Mouse (Mus musculus): ENCODE results near the gene Slc12a8. TPM values are rescaled to one million over a fixed set of nuclear protein-coding genes. Genes with fewer than 3 reads are reported as not detected.

The Slc12a8 gene
- total RNA-seq, 2 experiments from 2014 or later: 0.45 to 0.56 TPM

DNA sequence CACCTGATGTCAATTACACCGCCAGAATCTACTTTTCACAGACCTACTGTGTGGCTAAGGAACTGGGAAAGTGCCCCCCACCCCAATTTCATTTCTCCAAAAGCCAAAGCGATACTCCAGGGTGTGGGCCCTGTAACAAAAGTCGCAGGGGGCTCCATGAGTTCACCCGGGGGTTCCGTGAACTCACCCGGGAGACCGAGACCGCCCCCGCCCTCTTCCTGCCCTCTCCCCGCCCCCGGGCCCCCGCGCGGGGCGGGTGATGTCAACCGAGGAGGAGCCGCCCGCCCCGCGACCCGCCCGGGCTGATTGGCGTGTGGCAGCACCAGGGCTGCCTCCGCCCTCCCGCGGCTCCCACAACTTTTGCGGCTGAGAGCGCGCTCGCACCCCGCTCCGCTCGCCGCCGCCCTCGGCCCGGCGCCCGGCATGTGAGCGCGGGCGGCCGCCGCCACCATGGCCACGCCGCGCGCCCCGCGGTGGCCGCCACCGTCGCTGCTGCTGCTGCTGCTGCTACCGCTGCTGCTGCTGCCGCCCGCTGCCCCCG lies 167.1 kb downstream of the Slc12a8 start, which contains the start of gene Heg1:
Gene Heg1, plus strand, starts transcription at position 209 of the 541 bp plus-strand sequence.
- DNase-seq: peak; percentile 91 to 93
- intact Hi-C loops (cut with DNase I): no loop called here

DNA sequence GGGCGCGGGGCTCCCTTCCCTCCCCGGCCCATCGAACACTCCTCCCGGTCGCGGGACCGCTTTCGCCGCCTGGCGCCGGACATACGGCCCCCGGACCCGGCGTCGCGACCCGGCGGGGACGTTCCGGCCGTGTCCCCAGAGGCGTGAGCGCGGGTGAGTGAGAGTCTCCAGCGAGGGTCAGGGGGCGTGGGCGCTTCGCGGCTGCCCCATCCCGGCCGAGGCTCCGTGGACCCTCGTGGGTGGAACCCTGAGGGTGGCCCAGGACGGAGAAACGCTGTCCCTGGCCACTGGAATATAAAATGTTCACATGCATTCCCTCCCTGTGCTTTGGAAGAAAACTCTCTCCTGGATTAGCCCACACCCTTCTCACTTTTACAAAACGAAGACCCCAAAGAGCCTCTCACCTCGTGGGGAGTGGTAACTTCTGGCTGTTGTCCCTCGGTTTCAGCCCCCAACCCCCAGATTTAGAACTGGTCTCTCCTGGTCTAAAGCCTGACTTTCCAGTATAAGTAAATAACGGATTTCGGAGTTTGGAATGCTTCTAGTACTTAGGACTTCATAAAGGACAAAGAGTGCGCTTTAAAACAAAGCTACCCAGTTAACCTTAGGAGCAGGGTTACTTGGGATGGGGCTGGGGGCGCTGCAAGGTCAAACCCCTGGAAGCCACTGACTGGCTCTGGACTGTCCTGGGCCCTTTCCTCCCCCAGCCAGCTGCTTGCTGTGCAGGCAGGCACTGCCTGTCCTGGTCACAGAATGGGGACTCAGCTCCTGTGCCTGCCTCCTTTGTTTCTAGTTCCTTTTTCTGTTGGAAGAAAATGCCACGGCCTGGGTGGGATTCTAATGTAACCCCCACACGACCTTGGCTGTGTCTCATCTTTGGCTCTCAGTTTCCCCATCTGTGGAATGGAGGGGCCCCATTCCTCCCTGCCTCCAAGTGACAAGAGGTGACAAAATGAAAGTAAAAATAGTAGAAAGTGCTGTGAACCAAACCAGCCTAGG lies 167.9 kb downstream of the Slc12a8 start:
- intact Hi-C loops (cut with DNase I): loop anchor here (5.0 kb wide), 1 partner anchor 52 kb away; no protein-coding TSS in a partner anchor
- DNase-seq: peak; percentile 47 to 51

DNA sequence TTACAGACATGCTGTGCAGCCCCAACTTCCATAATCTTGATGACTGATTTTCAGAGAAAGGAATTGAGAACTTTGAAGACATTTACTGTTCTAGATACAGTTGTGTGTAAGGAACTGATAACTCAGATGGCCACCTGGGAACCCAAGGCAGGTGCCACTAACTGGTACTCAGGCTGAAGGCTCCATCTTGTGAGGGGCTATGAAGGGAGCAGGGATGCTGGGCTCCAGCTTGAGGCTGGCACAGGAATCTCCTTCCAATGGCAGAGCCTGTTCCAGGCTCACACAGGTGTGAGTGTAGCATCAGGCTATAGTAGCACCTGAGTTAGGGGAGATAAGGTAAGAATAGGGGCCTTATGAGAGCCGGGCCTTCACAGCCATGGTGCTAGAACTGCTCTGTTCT lies 168.9 kb downstream of the Slc12a8 start:
- intact Hi-C loops (cut with DNase I): loop anchor here (2.0 to 5.0 kb wide), 3 partner anchors 15 to 125 kb away; no protein-coding TSS in a partner anchor
- no peak for DNase-seq

DNA sequence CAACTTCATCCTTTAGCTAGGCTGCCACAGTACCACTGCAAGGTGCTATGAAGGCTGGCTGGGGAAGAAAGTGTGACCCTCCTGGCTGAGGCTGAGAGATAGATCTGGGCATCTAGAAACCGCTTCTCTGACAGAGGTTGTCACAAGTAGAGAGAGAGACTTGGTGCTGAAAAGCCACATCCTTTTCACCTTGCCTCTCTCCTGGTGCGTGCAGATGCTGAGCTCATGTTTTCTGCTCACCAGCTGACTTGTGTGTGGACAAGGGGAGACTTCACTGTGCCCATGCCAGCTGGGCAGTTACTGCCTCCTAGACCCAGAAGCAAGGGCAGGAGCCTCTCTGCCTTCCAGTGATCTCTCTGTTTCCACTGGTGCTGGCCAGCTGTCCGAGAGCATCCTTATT lies 170.6 kb downstream of the Slc12a8 start:
- intact Hi-C loops (cut with DNase I): loop anchor here (2.0 to 5.0 kb wide), 3 partner anchors 13 to 127 kb away; no protein-coding TSS in a partner anchor

DNA sequence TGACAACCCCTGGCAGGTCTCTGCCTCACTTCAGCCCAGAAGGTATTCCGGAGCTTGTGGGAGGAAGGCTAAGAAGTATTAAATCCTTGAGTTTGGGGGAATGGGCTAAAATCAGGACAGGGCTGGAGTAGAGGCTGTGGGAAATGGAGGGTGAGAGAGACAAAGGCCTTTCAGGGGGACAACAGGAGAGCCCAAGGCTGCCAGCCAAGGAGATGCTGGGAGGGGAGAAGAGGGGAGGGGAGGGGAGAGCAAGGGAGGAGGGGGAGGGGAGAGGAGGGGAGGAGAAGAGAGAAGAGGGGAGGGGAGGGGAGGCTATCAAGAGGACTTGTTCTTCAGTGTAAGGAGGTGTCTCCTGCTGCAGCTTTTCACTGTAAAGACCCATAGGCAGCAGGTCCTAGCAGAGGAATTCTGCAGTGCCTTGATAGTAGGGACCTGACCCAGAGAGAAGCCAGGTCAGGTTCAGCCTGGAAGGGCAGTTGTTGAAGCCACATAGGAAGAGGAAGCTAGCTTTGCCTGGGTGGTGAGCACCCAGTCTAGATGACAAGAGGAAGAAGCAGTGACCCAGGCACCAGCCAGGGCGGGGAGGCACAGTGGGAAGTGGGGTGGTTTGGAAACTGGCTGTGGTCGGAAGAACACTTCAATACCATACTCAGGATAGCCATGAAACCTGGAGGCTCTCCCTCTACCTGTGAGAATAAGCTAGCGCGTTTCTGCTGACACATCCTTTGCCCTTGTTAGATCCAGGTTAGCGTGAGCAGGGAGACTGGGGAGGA lies 174.0 kb downstream of the Slc12a8 start:
- intact Hi-C loops (cut with DNase I): no loop called here
- DNase-seq: no peak

More for the DNA sequence above, 170.6 kb downstream of the Slc12a8 start:
- DNase-seq: no peak

DNA sequence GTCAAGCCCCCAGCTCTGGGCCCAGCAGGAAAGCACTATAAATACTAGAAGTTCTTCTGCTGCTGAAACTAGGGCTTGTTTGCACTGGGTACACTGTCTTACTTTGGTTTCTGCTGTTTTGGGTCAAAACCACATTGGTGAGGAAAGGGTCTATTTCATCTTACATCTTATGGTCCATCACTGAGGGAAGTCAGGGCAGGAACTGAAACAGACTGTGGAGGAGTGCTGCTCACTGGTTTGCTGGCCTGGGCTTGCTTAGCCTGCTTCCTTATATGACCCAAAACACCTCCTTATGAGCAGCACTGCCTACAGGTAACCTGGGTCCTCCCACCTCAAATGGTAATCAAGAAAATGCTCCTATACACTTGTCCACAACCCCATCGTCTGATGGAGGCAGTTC lies 176.4 kb downstream of the Slc12a8 start:
- intact Hi-C loops (cut with DNase I): no loop called here
- no peak for DNase-seq

DNA sequence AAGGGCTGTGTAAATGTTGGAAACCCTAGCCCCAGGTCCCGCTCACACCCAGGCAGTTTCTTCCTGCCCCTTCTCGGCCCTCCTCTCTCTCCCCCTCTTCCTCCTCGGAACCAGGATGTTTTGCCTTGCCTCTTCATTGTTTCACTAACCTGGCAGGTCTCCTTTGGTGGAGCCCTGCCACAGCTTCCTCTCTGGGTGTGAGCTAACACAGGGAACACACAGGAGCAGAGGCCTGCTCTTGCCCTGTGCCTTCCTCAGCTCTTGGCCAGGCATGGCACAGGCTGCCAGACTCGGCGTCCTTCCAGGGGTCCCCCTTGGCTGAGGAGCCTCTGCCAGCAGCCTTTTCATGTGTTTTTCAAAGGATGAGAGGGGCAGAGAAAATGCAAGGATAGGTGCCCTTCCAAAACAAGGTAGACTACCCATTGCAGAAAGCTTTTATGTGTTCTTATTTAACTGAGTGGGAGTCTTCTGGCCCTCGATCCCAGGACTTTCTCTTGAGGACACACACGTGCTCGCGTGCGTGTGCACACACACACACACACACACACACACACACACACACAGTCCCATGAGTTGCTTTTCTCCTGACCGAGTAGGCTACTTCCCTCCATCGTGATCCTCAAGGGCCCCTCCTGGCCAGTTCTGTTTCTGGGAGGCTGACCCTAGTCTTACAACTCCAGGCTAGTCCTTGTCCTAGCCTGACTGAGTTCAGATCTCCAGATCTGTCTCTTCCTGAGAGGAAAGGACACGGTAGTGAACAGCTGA lies 179.9 kb downstream of the Slc12a8 start:
- intact Hi-C loops (cut with DNase I): no loop called here

DNA sequence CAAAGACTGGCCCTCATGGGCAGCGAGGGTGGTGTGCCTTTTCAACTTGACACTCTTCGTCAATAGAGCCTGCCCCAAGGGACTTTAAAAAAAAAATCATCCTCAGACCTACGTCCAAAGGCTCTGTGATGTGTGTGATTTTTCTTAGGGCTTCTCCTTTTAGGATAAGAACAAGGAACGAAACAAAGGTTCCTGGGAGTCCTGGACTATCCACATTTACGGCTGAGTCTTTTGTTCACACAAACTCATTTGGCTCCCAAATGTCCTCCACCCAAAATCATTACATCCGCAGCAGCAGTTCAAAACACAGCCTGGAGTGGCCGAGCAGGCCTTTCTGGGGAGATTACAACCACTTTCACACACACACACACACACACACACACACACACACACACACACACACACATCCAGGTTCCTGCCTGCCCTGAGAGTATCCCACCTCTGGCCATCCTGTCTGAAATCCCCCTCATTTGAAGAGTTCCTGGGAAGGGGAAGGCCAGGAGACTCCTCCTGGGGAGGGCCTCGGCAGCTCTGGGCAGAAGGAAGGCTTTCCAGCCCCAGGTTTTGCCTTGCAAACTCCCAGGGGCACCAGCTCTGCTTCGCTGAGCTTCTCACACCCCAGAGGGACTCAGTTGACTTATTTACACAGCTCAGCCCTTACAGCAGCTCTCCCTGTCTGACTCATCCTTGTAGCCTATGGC lies 180.6 kb downstream of the Slc12a8 start:
- intact Hi-C loops (cut with DNase I): no loop called here
- DNase-seq: peak; percentile 36 to 40

More for the DNA sequence above, 179.9 kb downstream of the Slc12a8 start:
- DNase-seq: peak; percentile 60 to 68

DNA sequence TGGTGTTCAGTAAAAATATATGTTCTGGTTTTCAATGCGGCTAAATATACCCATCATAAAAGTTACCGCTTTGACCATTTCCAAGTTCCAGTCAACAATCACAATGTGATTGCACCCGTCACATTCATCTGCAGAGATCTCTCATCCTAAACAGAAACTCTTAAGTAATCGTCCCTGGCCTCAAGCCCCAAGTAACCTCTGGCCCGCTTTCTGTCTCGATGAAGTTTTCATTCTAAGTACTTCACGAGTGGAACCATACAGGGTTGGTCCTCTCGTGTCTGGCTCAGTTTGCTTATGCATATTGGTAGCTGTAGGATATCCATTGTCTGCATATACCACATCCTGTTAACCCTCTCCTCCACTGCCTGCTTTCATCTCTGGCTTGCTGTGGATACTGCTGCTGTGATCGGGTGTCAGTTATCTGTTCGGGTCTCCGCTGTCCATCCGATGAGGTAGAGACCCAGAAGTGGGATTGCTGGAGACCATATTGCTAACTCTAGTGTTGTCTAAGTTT lies 181.2 kb downstream of the Slc12a8 start:
- no peak for DNase-seq
- intact Hi-C loops (cut with DNase I): no loop called here

DNA sequence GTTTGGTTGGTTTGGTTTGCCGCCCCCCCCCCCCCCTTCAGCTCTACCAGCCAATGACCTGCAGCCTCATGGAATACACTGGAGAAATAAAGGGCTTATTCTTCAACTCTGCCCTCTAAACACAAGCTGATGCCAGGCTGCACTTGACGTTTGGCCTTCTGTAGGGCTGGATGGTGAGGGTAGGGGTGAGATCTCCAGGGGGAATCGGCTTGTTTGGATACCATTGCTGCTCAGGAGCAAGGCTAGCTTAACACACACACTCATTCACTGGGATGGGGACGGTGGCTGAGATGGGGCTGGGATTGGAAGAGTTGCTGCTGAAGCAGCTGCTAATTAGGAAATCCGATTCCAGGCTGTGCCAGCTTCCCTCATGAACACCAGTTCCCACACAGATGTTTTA lies 183.5 kb downstream of the Slc12a8 start:
- intact Hi-C loops (cut with DNase I): loop anchor here (2.0 kb wide), 1 partner anchor 14 kb away; no protein-coding TSS in a partner anchor
- no peak for DNase-seq

DNA sequence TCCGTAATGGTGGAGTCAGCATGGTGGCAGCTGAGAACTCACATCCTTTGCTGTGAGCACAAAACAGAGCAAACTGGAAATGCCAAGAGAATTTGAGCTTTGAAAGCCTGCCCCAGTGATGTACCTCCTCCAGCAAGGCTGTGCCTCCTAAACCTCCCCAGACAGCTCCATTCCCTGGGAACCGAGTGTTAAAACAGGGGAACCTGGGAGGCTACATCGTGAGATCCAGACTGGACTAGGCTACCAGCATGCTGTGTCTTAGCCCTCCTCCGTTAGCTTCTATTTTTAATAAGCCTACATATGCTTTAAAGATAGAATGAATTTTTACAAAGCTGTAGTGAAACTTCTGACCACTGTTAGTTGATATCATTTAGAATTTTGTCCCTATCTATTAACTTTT lies 184.7 kb downstream of the Slc12a8 start:
- intact Hi-C loops (cut with DNase I): loop anchor here (2.0 kb wide), 1 partner anchor 15 kb away; no protein-coding TSS in a partner anchor
- no peak for DNase-seq

DNA sequence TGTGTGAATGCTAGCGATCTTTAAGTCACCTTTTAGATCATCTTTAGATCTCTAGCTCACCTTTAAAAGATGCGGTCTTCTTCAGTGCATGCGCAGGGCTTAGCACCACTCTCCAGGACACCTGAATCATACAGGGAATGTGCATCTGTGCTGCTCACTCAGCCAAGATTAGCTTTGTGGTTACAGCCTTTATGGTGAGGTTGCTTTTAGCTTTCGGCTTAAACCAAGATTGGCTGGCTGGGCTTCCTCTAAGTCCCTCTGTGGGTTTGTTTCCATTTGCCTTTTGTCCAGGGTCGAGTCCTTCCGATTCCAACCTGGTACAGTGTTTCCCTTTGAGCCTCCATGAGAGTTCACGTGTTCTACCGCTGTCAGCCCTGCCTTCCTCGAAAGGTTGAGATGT lies 187.2 kb downstream of the Slc12a8 start:
- no peak for DNase-seq
- intact Hi-C loops (cut with DNase I): no loop called here

DNA sequence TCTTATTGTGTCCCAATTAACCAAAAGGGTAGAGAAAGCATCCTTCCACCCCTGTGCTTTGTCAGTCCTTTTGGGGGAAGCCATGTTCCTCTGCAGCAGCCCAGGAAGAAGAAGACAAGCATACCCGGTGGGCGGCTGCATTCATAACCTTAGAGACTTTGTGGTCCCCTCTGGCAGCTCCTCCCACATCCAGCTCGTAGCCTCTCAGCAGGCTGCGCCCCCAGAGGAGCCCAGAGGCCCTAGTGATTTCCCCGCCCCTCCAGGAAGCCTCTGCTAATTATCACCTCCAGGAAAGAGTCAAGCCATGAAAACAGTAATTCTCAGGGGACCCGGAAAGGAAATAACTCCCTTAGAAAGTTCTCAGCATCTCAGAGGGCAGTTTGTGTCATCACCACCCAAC lies 188.1 kb downstream of the Slc12a8 start:
- intact Hi-C loops (cut with DNase I): no loop called here
- DNase-seq: peak; percentile 53 to 59

DNA sequence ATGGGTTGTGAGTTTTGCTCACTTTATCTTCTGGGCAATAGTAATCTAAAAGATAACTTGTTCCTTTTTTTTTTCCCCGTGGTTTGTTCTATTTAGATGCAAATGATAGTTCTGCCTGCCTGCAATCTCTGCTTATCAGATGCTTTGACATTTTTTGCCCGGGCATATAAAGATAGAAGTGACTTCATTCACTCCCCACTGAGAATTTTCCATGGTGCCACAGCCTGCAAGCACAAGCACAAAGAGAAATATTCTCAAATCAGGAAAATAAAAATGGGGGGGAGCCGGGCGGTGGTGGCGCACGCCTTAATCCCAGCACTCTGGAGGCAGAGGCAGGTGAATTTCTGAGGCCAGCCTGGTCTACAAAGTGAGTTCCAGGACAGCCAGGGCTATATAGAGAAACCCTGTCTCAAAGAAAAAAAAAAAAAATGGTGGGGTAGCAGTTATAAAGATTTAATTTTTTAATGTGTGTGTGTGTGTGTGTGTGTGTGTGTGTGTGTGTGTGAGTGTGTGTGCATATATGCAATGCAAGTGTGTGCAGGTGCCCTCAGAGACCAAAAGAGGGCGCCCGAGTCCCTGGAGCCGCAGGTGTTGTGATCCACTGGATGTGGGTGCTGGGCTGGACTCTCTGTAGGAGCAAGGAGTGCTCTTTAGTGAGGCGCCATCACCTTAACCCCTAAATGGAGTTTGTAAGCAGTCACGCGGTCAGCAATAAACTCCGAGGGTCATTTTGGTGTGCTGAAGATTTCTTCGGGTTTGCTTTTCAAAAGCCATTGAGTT lies 189.2 kb downstream of the Slc12a8 start:
- no peak for DNase-seq
- intact Hi-C loops (cut with DNase I): no loop called here

DNA sequence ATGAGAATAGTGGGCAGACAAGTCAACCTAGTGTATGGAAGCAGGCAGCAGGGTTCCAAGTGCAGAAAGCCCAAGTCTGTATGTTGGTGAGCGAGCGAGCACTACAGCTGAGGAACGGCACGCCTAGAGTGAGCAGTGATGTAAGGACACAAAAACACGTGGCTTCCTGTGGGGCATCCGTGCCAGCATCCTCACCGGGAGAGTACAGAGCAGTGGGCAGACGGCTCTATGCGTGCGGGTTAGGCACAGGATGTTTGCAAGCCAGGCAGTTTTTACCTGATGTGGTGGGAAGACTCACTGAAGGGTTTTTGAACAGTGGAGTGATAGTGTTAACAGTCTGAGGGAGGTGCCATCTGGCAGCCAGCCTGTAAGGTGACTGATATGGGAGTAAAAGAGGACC lies 190.9 kb downstream of the Slc12a8 start:
- no peak for DNase-seq
- intact Hi-C loops (cut with DNase I): no loop called here

DNA sequence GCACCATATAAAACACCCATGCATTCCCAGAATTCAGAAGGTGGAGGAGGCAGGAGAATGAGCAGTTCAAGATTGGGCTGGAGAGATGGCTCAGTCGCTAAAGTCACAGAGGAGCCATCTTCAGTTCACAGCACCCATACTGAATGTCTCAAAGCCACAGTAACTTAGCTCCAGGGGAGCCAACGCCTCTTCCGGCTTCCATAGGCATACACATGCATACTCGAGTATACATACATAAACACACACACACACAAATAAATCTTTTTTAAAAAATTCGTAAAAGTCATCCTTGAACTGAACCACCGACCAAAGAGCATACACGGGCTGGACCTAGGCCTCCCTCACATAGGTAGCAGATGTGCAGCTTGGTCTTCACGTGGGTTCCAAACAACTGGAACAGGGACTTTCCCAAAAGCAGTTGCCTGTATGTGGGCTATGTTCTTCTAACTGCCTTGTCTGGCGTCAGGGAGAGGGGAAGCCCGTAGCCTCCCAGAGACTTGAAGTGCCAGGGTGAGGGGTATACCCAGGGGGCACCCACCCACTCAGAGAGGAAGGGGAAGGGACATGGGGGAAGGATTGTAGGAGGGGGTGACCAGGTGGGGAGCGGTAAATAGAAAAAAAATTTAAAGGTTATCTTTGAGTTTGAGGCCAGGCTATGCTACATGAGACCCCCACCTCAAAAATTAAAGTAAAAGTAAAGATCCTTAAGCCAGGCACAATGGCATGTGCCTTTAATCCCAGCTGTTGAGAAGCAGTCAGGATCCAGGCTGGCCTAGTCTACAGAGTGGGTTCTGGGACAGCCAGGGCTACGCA lies 191.7 kb downstream of the Slc12a8 start:
- no peak for DNase-seq
- intact Hi-C loops (cut with DNase I): no loop called here

All from heart, postnatal 14 days (tissue).